Mouse (Mus musculus) macrophage (primary cell): Measurements from ENCODE around the gene 2900026A02Rik. TPM values are rescaled to one million over a fixed set of nuclear protein-coding genes. Genes with fewer than 3 reads are reported as not detected.
A peak's percentile ranks its signal among the peaks of the same experiment; 100 is the strongest.

Experiments used
- H3K27ac ChIP-seq: fragments of 350-480 bp; formaldehyde crosslinking; 2 replicates; pipeline ENCODE4 v1.9.0; 2021
- H3K36me3 ChIP-seq: fragments of 350-480 bp; formaldehyde crosslinking; 2 replicates; pipeline ENCODE4 v1.9.0; 2021; ENCODE audit errors: inconsistent target
- H3K4me3 ChIP-seq: fragments of 350-480 bp; formaldehyde crosslinking; 2 replicates; pipeline ENCODE4 v1.9.0; 2021; ENCODE audit errors: inconsistent target
- H3K79me2 ChIP-seq: fragments of 350-480 bp; formaldehyde crosslinking; 2 replicates; pipeline ENCODE4 v1.9.0; 2021; ENCODE audit errors: inconsistent target
- WGBS: methylation state at CpG from one replicate; pipeline ENCODE4 v1.1.7; 2026; ENCODE audit warnings: inconsistent platforms; ENCODE audit not compliant: missing documents; 5-methylcytosine and 5-hydroxymethylcytosine counted together
- polyA plus RNA-seq: library from polyadenylated mRNA; stranded (reverse); fragments of 250-400 nt; gene quantifications from 3 replicates; pipeline ENCODE4 v1.2.4, GENCODE M21; 2018; ENCODE audit warnings: inconsistent platforms

2900026A02Rik gene
- polyA plus RNA-seq, 1 experiment from 2014 or later: 4.3 TPM

- WGBS: 29% methylated on average over 5 of the region's 5 CpGs
- Histone ChIP-seq H3K27ac (no peak overlapping the region), H3K36me3 (no peaks in the 10 kb centered on the region), H3K79me2 (no peaks in the 10 kb centered on the region), H3K4me3 (no peak overlapping the region)
Observed at GRCm38 (mm10) chr5:113173318-113173717, 47.7 kb downstream of the 2900026A02Rik start.

GRCm38 (mm10) chr5:113171968-113172578, 49.0 kb downstream of the 2900026A02Rik start:
- 84% methylated on average over 9 of the region's 10 CpGs for WGBS
- no peaks in the 10 kb centered on the region for H3K36me3 ChIP-seq
- no peak overlapping the region for H3K27ac ChIP-seq
- no peaks in the 10 kb centered on the region for H3K79me2 ChIP-seq
- no peak overlapping the region for H3K4me3 ChIP-seq

DNA sequence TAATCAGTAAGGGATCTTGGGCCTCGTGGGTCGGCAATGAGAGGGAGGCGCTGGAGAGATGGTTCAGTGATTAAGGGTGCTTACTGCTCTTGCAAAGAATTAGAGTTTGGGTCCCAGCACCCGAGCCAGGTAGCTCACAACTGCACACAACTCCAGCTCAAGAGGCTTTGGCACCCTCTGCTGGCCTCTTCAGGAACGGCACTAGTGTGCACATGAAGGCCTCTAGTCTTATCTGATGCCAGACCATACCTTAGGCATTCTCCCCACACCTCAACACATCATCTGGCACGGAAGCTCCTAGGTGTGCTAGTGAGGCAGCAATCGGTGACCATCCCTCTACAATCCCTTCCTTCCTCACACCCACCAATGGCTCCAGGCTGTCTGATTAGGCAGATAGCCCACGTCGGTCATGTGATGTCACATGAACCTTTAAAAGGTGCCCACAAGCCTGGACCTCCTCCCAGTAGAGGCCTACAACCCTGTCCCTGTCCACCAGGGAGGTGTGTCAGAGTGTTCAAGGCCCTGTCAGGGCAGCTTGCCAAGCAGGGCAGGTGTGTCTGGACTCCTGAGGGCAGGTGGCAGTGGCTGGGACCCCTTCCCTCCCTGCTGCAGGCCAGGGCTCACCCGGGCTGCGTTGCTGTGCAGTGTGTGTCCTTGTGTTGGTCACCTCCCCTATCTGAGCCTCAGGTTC, 50.8 kb downstream of the 2900026A02Rik start:
- Histone ChIP-seq H3K4me3 (no peak overlapping the region), H3K79me2 (no peaks in the 10 kb centered on the region), H3K36me3 (no peaks in the 10 kb centered on the region), H3K27ac (no peak overlapping the region)
- 96% methylated on average over 11 of the region's 11 CpGs for WGBS

GRCm38 (mm10) chr5:113167733-113168132, 53.3 kb downstream of the 2900026A02Rik start:
- no peaks in the 10 kb centered on the region for H3K36me3 ChIP-seq
- no peaks in the 10 kb centered on the region; the same call in 1 of the 2 replicates for H3K79me2 ChIP-seq
- 46% methylated on average over 2 of the region's 2 CpGs for WGBS
- H3K27ac ChIP-seq: no peak overlapping the region
- H3K4me3 ChIP-seq: no peak overlapping the region

DNA sequence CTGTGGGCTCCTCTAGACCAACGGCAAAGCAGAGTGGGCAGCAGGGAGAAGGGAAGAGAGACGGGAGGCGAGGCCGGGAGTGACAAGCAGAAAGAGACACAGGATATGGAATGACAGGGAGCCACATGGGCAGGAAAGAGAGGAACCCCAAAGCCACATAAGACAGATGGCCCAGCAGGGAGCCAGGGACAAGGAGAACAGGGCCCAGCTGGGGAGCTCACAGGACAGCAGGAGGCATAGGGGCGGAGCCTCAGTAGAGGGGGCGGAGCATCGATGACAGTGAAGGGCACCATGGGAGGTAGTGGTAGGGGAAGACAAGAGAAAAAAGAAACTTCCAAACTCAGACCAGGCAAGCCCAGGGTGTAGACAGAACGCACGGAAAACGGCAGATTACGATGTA, 55.6 kb downstream of the 2900026A02Rik start:
- Histone ChIP-seq H3K27ac (peak overlapping the region; percentile 58), H3K36me3 (no peaks in the 10 kb centered on the region), H3K4me3 (no peak overlapping the region), H3K79me2 (no peaks in the 10 kb centered on the region; the same call in 1 of the 2 replicates)
- WGBS: 65% methylated on average over 11 of the region's 11 CpGs

DNA sequence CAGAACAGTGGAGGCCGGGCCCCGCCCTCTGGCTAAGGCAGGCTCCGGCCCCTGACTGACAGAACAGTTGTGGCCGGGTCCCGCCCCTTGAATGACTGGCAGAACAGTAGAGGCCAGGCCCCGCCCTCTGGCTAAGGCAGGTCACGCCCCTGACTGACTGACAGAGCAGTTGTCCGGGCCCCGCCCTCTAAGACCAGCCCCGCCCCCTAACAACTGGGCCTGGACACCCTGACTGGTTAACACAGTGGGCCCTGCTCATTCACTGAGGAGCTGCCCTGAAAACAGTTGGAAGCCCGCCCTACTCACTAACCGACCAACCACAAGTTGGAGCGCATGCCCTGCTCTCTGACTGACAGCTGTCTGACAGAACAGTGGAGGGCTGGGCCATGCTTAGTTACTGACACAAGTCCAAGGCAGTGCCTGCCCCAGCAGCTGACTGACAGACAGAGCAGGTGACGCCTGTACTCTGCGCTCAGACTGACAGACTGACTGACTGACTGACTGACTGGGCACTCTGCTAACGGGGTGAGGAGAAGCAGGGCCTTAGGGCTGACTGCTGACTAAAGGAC, 56.1 kb downstream of the 2900026A02Rik start:
- Histone ChIP-seq H3K36me3 (no peaks in the 10 kb centered on the region), H3K27ac (peak overlapping the region; percentile 58), H3K4me3 (no peak overlapping the region), H3K79me2 (no peaks in the 10 kb centered on the region; the same call in 1 of the 2 replicates)
- WGBS: 25% methylated on average over 13 of the region's 16 CpGs

DNA sequence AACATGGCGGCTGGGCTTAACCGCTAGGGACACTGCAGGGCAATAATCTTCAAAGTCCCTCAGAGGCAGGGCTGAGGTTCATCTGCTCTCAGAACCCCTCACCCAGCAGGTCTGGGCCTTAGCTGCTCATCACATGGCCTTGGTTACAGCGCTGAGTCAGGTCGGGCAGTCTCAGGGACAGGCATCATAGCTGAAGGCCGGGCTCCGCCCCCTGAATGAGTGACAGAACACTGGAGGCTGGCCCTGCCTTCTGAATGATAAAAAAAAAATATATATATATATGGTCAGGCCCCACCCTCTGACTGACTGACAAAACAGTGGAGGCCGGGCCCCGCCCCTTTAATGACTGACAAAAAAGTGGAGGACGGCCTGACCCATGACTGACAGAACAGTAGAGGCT, 56.6 kb downstream of the 2900026A02Rik start:
- Histone ChIP-seq H3K27ac (peak overlapping the region; percentile 58), H3K36me3 (no peaks in the 10 kb centered on the region), H3K4me3 (no peak overlapping the region), H3K79me2 (no peaks in the 10 kb centered on the region; the same call in 1 of the 2 replicates)
- WGBS: 45% methylated on average over 9 of the region's 9 CpGs

DNA sequence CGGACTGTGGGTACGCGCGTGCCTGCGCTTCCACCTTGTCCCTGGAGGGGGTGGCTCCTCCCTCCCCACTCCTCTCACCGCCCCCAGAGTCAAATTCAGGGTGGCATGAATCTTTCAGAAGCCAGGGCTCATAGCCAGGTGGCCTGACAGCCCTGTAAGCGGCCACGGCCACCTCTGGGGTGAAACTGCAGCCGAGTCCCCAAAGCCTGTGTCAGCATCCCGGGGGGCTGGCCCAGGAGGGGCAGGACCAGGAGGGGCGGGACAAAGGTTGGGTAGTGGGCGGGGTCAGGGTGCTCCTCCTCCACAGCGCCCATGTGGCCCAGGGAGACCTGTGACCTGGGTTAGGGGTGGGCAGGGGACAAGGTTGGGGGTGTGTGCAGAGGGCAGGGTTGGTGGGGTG, 57.9 kb downstream of the 2900026A02Rik start:
- Histone ChIP-seq H3K79me2 (no peaks in the 10 kb centered on the region; the same call in 1 of the 2 replicates), H3K36me3 (no peaks in the 10 kb centered on the region), H3K4me3 (peak overlapping the region; percentile 39), H3K27ac (no peak overlapping the region; the same call in 1 of the 2 replicates)
- 7% methylated on average over 11 of the region's 13 CpGs for WGBS

- whole genome bisulfite sequencing: 15% methylated on average over 8 of the region's 9 CpGs
- Histone ChIP-seq H3K27ac (no peak overlapping the region; the same call in 1 of the 2 replicates), H3K4me3 (peak overlapping the region; percentile 39)
Observed at GRCm38 (mm10) chr5:113162699-113163098, 58.3 kb downstream of the 2900026A02Rik start.

DNA sequence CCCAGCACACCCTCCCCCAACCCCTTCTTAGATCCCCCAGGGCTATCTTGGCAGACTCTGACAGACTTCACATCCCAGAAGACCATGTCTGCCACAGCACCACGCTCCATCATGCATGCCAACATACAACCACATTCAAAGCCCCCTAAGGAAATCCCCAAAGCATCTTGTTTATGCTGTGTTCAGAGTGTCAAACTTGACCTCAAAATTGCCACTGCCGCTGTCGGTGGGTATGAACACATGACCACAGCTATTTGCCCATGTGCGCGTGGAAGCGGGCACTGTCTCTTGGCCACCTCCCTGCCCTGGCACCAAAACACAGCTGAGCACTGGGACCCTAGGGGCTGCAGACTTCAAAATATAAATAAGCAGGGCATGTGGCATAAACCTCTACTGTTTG, 59.5 kb downstream of the 2900026A02Rik start:
- H3K27ac ChIP-seq: 0 out of 2 replicates have a peak overlapping the region, but pooled peaks have one; percentile 8
- 65% methylated on average over 6 of the region's 6 CpGs for WGBS

More at GRCm38 (mm10) chr5:113162699-113163098, 58.3 kb downstream of the 2900026A02Rik start:
- Histone ChIP-seq H3K79me2 (no peaks in the 10 kb centered on the region; the same call in 1 of the 2 replicates), H3K36me3 (no peaks in the 10 kb centered on the region)

GRCm38 (mm10) chr5:113160320-113160719, 60.7 kb downstream of the 2900026A02Rik start:
- Histone ChIP-seq H3K79me2 (no peaks in the 10 kb centered on the region; the same call in 1 of the 2 replicates), H3K27ac (no peak overlapping the region), H3K36me3 (no peaks in the 10 kb centered on the region), H3K4me3 (no peak overlapping the region)
- over 99% methylated on average over 8 of the region's 10 CpGs for WGBS

More for the DNA sequence above, 59.5 kb downstream of the 2900026A02Rik start:
- no peak overlapping the region for H3K4me3 ChIP-seq
- no peaks in the 10 kb centered on the region; the same call in 1 of the 2 replicates for H3K79me2 ChIP-seq
- H3K36me3 ChIP-seq: no peaks in the 10 kb centered on the region

- Histone ChIP-seq H3K79me2 (peaks cover 5% of the 10 kb centered on the region; the same call in 1 of the 2 replicates), H3K36me3 (no peaks in the 10 kb centered on the region), H3K27ac (peak overlapping the region; percentile 77), H3K4me3 (no peak overlapping the region)
- 46% methylated on average over 8 of the region's 8 CpGs for WGBS
Observed at GRCm38 (mm10) chr5:113158759-113159355, 62.2 kb downstream of the 2900026A02Rik start.

DNA sequence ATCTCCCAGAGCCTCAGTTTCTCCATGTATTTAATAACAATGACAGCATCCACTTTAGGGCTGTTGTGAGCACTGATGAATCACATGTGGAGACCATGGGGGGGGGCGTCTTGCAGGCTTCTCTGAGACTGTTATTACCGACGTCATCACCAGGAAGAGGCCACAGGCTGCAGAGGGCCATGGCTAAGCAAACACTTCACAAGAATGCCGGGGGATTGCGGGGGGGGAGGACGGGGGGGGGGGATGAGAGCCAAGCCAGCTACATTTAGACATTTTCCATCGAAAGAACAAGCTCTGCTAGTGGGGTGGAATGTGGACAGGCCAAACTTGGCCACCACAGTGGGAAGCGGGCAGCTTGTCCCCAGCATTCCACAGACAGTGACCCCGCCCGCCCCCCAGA, 63.4 kb downstream of the 2900026A02Rik start:
- peaks cover 5% of the 10 kb centered on the region; the same call in 1 of the 2 replicates for H3K79me2 ChIP-seq
- no peaks in the 10 kb centered on the region for H3K36me3 ChIP-seq
- H3K27ac ChIP-seq: peak overlapping the region; percentile 77
- no peak overlapping the region for H3K4me3 ChIP-seq
- WGBS: 45% methylated on average over 7 of the region's 10 CpGs

DNA sequence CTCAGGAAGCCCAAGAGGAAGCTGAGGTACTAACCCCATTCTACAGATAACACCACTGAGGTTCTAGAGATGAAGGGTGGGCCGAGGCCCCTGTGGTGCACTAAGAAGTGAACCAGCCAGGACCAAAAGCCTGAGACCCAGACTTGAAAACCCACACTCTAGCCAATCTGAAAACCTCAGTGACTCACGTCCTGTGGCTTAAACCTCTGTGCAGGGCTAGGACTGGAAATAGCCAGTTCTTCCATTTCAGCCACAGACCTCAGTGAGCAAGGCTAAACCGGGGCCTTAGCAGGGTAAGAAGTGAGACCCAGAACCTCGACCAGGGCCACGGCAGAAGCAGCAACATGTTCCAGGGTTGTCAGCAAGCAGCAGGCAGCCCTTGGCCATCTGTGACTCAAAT, 64.0 kb downstream of the 2900026A02Rik start:
- H3K36me3 ChIP-seq: no peaks in the 10 kb centered on the region
- H3K4me3 ChIP-seq: no peak overlapping the region
- H3K79me2 ChIP-seq: peaks cover 5% of the 10 kb centered on the region; the same call in 1 of the 2 replicates
- 18% methylated on average over 5 of the region's 5 CpGs for WGBS
- peak overlapping the region; percentile 77 for H3K27ac ChIP-seq
